Mouse (Mus musculus): ENCODE measurements around the gene Gpt2. TPM values are rescaled to one million over a fixed set of nuclear protein-coding genes. Genes with fewer than 3 reads are reported as not detected.
A peak's percentile ranks its signal among the peaks of the same experiment; 100 is the strongest.

The Gpt2 gene
- polyA plus RNA-seq, 1 experiment from 2014 or later = 30.2 TPM

DNA sequence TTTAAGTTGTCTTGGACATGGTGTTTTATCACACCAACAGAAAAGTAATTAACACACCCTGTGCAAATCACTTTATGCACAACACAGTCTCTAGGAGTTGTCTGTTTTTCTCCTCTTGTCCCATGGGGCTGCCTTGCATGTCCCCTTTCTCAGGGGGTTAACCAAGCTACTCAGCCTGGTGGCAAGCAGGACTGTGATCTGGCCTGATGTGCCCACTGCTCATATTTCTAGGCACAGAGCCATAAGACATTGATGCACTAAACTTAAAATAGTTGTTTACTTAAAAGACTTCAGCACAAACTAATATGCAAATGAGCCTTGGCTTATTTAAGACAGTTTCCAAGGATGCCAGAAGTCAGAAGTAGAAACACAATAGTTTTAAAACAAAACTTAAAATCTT, 28.1 kb upstream of the Gpt2 start:
- Histone ChIP-seq H3K4me3 (no peak overlapping the region), H3K27me3 (no peaks in the 10 kb centered on the region), H3K4me1 (no peaks in the 10 kb centered on the region), H3K27ac (no peak overlapping the region), H3K4me2 (no peak overlapping the region), H3K36me3 (ENCODE audit: poor library complexity, severe bottlenecking) (no peaks in the 10 kb centered on the region), H3K9ac (no peak overlapping the region), H3K9me3 (replicated peaks) (no peaks in the 10 kb centered on the region)
- ATAC-seq = no peak

DNA sequence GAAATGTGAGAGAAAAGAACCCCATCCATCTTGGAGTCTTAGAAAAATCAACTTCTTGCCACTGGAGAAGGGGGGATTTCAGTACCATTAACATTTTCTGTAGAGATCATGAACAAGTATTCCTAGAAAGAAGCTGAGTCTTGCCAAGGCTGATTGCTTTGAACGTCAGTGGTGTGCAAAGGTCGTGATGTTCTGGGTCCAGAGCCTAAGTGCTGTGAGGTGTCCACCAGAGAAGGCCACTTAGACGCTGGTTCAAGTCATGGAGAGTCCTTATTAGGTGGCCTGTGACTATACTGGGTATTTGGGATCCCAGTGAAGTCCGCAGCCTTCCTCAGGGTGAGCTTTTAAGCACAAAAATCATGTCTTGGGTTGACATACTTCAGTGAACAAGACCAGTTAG, 26.3 kb upstream of the Gpt2 start:
- no peaks in the 10 kb centered on the region for H3K27me3 ChIP-seq
- H3K4me2 ChIP-seq = no peak overlapping the region
- 87% methylated on average over 4 of the region's 4 CpGs for WGBS
- H3K4me1 ChIP-seq = no peaks in the 10 kb centered on the region
- no peaks in the 10 kb centered on the region for H3K9me3 ChIP-seq (replicated peaks)
- H3K4me3 ChIP-seq = no peak overlapping the region
- no peak for ATAC-seq
- no peak overlapping the region for H3K27ac ChIP-seq
- no peak overlapping the region for H3K9ac ChIP-seq
- no peaks in the 10 kb centered on the region for H3K36me3 ChIP-seq (ENCODE audit: poor library complexity, severe bottlenecking)

DNA sequence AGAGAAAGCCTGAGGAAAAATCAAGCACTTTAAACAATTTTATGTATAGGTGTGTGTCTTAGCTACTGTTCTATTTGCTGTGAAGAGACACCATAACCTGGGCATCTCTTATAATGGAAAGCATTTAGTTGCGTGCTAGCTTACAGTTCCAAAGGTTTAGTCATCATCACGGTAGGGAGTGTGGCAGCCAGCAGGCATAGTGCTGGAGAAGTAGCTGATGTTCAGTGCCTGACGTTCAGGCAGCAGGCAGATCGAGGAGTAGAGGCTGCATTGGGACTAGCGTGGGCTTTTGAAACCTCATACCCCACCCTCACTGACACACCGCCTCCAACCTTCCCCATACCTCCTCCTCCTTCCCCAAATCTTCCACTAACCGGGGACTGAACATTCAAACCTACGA, 21.6 kb upstream of the Gpt2 start:
- Histone ChIP-seq H3K4me2 (no peak overlapping the region), H3K27ac (no peak overlapping the region), H3K9me3 (replicated peaks) (no peaks in the 10 kb centered on the region), H3K27me3 (no peaks in the 10 kb centered on the region), H3K4me1 (no peaks in the 10 kb centered on the region), H3K4me3 (no peak overlapping the region), H3K36me3 (ENCODE audit: poor library complexity, severe bottlenecking) (no peaks in the 10 kb centered on the region), H3K9ac (no peak overlapping the region)
- no peak for ATAC-seq
- 79% methylated on average over 8 of the region's 8 CpGs for WGBS

DNA sequence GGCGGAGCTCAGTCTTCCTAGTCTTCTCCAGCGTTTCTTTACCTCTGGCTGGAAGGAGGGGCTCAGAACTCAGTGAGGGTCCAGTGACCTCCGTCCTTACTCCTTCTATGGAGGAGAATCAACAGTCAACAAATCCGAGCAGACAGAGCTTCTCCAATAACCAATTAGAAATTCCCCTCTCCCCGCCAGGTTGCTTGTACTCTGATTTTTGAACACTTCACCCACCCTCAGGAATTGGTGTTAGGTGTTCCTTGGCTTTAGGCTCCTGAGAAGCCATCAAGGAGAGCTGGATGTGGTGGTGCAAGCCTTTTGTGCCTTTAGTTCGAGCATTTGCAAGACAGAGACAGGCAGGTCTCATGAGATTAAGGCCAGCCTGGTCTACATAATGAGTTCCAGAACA, 19.6 kb upstream of the Gpt2 start:
- 80% methylated on average over 6 of the region's 6 CpGs for WGBS
- H3K27ac ChIP-seq = no peak overlapping the region

DNA sequence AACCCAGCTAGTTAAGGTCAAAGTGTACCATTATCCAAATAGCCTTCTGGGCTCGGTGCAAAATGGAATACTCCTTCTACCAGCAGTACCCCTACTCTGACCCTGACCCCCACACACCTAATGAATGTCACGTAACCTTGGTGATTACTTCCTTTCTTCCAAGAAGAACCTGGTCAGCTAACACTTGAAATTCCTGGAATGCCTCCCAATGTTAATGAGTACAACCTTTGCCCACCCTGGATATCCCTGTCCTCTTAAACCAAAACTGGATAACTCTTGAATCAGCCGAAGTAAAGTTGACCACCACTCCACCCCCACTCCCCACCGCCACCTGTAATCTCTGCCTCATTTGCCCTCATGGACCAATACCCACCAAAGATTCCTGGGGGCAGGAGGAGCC, 19.1 kb upstream of the Gpt2 start:
- 81% methylated on average over 4 of the region's 4 CpGs for WGBS

More for the DNA sequence above, 19.6 kb upstream of the Gpt2 start:
- Histone ChIP-seq H3K27me3 (no peaks in the 10 kb centered on the region), H3K9ac (no peak overlapping the region), H3K4me1 (no peaks in the 10 kb centered on the region), H3K4me2 (no peak overlapping the region), H3K4me3 (no peak overlapping the region), H3K36me3 (ENCODE audit: poor library complexity, severe bottlenecking) (no peaks in the 10 kb centered on the region), H3K9me3 (replicated peaks) (no peaks in the 10 kb centered on the region)
- ATAC-seq = no peak

DNA sequence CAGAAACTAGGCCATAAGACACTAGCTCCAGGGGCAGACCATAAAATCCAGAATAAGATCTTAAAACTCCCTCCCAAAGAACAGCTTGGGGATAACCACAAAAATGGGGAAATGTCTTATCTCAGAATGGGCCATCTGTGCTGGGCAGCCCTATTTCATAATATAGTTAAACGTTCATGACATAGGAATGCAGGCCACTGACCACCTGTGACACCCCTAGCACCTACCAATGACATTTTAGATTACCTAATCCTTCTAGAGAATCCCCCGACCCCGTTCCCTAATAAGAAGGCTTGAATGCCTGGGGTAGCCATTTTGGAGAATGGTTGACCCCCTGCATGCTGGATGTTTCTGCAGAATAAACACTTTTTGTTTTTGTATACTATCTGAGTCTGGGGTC, 17.5 kb upstream of the Gpt2 start:
- Histone ChIP-seq H3K9me3 (replicated peaks) (no peaks in the 10 kb centered on the region), H3K4me1 (no peaks in the 10 kb centered on the region), H3K36me3 (ENCODE audit: poor library complexity, severe bottlenecking) (no peaks in the 10 kb centered on the region), H3K27ac (no peak overlapping the region), H3K4me2 (no peak overlapping the region), H3K9ac (no peak overlapping the region), H3K4me3 (no peak overlapping the region), H3K27me3 (no peaks in the 10 kb centered on the region)
- no peak for ATAC-seq
- 90% methylated on average over 3 of the region's 3 CpGs for WGBS

More for the DNA sequence above, 19.1 kb upstream of the Gpt2 start:
- Histone ChIP-seq H3K36me3 (ENCODE audit: poor library complexity, severe bottlenecking) (no peaks in the 10 kb centered on the region), H3K9me3 (replicated peaks) (no peaks in the 10 kb centered on the region), H3K4me3 (no peak overlapping the region), H3K9ac (no peak overlapping the region), H3K27me3 (no peaks in the 10 kb centered on the region), H3K4me2 (no peak overlapping the region), H3K27ac (no peak overlapping the region), H3K4me1 (no peaks in the 10 kb centered on the region)
- ATAC-seq = no peak

DNA sequence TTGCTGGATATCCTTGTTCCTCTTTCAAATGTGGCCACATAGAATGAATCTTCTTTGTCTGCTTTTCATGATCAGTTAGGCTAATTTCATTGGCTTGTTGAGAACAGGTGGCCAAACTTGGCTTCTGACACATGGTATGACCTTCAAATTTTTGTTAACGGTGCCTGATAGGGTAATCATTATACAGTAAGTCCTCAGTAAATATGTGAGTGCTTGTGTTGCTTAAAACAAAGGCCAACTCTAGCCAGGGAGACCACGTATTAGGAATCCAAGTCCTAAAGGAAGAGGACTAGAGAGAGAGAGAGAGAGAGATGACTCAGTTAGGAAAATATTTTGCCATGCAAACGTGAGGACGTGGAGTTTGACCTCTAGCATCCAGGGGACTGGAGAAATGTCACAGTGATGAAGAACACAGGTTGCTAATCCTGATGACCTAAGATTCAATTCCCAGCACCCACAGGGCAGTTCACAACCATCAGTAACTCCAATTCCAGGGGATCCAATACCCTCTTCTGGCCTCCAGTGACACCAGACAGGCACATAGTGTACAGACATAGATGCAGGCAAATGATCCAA, 15.3 kb upstream of the Gpt2 start:
- no peaks in the 10 kb centered on the region for H3K36me3 ChIP-seq (ENCODE audit: poor library complexity, severe bottlenecking)
- no peaks in the 10 kb centered on the region for H3K9me3 ChIP-seq (replicated peaks)
- H3K4me2 ChIP-seq = no peak overlapping the region
- no peak overlapping the region for H3K4me3 ChIP-seq
- no peaks in the 10 kb centered on the region for H3K27me3 ChIP-seq
- no peak overlapping the region for H3K27ac ChIP-seq
- H3K9ac ChIP-seq = no peak overlapping the region
- 90% methylated on average over 4 of the region's 4 CpGs for WGBS
- H3K4me1 ChIP-seq = peaks cover 5% of the 10 kb centered on the region
- no peak for ATAC-seq

DNA sequence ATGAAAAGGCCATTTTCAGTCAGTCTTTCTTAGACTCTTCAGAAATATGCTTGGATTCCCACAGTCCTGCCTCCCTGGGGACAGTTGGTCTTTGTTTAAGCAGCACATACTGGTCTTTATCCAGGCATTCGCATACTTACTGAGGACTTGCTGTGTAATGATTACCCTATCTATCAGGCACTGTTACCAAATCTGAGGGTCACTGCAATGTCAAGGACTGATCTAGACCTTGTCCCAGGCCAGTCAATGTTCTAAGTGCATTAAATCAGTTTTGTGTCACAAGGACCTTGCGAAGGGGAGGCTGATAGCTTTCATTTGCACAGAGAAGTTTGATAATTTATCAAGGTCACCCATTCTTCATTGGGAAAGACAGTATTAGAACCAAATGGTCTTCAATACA, 14.0 kb upstream of the Gpt2 start:
- H3K4me3 ChIP-seq = no peak overlapping the region
- no peaks in the 10 kb centered on the region for H3K9me3 ChIP-seq (replicated peaks)
- H3K4me2 ChIP-seq = no peak overlapping the region
- no peak for ATAC-seq
- no peak overlapping the region for H3K27ac ChIP-seq
- H3K4me1 ChIP-seq = peaks cover 6% of the 10 kb centered on the region
- H3K27me3 ChIP-seq = no peaks in the 10 kb centered on the region
- 85% methylated on average over 2 of the region's 2 CpGs for WGBS
- no peaks in the 10 kb centered on the region for H3K36me3 ChIP-seq (ENCODE audit: poor library complexity, severe bottlenecking)
- no peak overlapping the region for H3K9ac ChIP-seq

DNA sequence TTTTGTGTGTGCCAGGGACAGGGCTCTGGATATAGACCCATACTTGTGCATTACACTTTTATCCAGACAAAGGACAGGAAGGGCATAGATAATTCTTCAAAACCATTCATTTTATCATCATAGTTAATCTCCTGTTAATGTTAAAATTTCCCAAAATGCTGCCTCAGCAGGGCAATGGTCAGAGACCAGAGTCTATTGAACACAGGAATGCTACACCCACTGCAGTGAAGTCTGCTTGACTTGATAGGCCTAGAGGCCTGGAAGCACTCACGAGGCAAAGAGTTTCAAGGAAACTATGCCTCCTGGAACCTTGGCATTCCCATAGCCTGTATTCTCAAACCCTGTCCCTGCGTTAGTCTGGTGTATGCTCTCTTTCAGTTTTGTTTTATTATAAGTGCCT, 12.7 kb upstream of the Gpt2 start:
- Histone ChIP-seq H3K27ac (no peak overlapping the region), H3K27me3 (no peaks in the 10 kb centered on the region), H3K4me1 (peaks cover 6% of the 10 kb centered on the region), H3K36me3 (ENCODE audit: poor library complexity, severe bottlenecking) (no peaks in the 10 kb centered on the region), H3K9me3 (replicated peaks) (no peaks in the 10 kb centered on the region), H3K4me3 (no peak overlapping the region), H3K9ac (no peak overlapping the region), H3K4me2 (no peak overlapping the region)
- 84% methylated on average over 2 of the region's 2 CpGs for WGBS
- no peak for ATAC-seq

DNA sequence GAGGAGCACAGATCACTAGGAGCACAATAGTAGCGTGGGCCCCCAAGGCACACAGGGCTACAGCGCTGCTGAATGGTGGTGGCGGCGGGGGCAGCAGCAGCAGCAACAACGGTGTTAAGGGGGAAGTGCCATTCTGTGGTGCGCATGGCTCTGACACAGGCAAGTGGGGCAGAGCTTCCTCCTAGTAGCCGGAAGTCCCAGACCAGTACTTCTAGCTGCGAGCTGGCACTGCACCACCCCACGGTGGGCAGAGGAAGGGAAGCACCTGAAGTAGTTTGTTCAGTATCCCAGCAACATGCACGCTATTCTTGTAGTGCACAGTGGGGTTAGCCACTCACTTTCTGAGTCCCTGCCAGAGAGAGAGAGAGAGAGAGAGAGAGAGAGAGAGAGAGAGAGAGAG, 10.5 kb upstream of the Gpt2 start:
- H3K9ac ChIP-seq = 0 out of 2 replicates have a peak overlapping the region, but pooled peaks have one; percentile 34
- peaks cover 6% of the 10 kb centered on the region for H3K4me1 ChIP-seq
- WGBS = 27% methylated on average over 10 of the region's 10 CpGs
- no peaks in the 10 kb centered on the region for H3K27me3 ChIP-seq
- H3K27ac ChIP-seq = no peak overlapping the region
- ATAC-seq = no peak
- H3K4me3 ChIP-seq = no peak overlapping the region
- H3K9me3 ChIP-seq (replicated peaks) = no peaks in the 10 kb centered on the region
- peak overlapping the region; percentile 35 for H3K4me2 ChIP-seq
- H3K36me3 ChIP-seq (ENCODE audit: poor library complexity, severe bottlenecking) = no peaks in the 10 kb centered on the region

DNA sequence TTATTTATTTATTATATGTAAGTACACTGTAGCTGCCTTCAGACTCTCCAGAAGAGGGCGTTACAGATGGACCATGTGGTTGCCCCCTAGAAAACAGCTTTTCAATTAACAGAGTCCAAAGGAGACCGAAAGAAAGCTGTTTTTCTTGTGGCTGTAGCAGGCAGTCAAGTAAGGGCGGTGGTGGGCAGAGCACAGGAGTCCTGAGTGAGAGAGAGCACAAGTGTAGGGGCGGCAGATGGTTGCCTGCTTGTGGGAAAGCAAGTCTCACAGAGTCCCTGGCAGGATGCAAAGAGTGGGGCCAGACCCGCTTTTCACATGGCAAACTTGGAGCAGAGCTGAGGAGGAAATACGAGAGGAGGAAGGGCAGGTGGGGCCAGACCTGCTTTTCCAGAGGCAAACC, 9.9 kb upstream of the Gpt2 start:
- H3K4me3 ChIP-seq = no peak overlapping the region
- no peaks in the 10 kb centered on the region for H3K36me3 ChIP-seq (ENCODE audit: poor library complexity, severe bottlenecking)
- ATAC-seq = no peak
- no peak overlapping the region for H3K9ac ChIP-seq
- no peaks in the 10 kb centered on the region for H3K9me3 ChIP-seq (replicated peaks)
- no peak overlapping the region for H3K4me2 ChIP-seq
- no peaks in the 10 kb centered on the region for H3K27me3 ChIP-seq
- 62% methylated on average over 6 of the region's 6 CpGs for WGBS
- H3K4me1 ChIP-seq = peaks cover 6% of the 10 kb centered on the region
- no peak overlapping the region for H3K27ac ChIP-seq

DNA sequence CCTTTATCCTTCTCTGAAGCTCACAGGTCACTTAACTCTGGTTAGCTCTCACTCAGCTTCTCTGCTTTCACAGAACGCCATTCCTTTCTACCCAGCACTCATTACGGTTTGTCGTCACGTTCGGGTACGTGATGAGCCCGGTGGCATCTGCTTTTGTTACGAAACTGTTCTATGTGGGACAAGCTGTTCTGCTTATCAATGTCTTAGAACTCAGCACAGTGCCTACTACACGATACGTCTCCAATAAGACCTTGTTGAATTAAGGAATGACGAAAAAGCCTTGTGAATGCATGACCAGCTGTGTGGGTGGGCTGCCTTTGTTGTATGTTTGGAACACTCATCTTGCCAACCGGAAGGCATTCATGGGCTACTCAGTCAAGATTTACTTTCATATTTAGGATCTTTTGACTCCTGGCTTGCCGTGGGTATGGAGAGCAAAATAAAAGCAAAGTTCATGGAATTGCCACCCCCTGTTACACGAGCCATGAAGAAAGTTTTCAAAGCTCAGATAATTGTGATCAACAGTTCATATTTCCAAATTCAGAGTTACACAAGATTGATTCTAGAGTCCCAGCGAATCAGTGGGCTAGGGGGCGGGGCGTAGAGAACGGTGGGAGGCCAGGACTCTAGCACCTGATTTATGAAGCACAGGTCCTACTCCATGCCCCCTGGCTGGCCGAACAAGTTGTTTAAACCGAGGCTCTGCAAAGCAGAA, 4.3 kb upstream of the Gpt2 start:
- WGBS = 79% methylated on average over 20 of the region's 20 CpGs
- no peak overlapping the region for H3K4me2 ChIP-seq

DNA sequence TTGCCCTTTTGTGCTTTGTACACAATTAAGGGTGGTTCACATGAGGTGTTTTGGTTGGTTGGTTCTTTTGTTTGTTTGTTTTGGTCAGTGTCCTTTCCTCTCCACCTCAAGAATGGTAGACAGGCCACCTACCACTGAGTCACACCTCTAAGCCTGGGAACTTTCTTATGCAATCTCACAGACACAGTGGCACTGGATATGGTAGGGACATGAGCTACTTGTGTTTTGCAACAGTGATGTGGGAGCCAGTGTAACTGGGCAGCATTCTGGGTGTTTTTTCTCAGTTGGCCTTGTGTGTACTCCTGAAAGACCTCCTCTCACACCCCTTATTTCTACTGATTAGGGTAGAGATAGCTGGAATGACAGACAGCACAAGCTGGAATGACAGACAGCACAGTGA, 3.7 kb upstream of the Gpt2 start:
- Histone ChIP-seq H3K4me2 (no peak overlapping the region), H3K9ac (no peak overlapping the region), H3K4me1 (peaks cover 10% of the 10 kb centered on the region; the same call in 1 of the 2 replicates), H3K36me3 (ENCODE audit: poor library complexity, severe bottlenecking) (no peaks in the 10 kb centered on the region), H3K9me3 (replicated peaks) (no peaks in the 10 kb centered on the region), H3K27me3 (no peaks in the 10 kb centered on the region), H3K4me3 (no peak overlapping the region), H3K27ac (no peak overlapping the region)
- no peak for ATAC-seq

More for the DNA sequence above, 4.3 kb upstream of the Gpt2 start:
- Histone ChIP-seq H3K9ac (no peak overlapping the region), H3K27me3 (no peaks in the 10 kb centered on the region), H3K9me3 (replicated peaks) (no peaks in the 10 kb centered on the region), H3K36me3 (ENCODE audit: poor library complexity, severe bottlenecking) (no peaks in the 10 kb centered on the region), H3K4me1 (peaks cover 4% of the 10 kb centered on the region; the same call in 1 of the 2 replicates), H3K27ac (no peak overlapping the region), H3K4me3 (no peak overlapping the region)
- ATAC-seq = no peak
